Mouse (Mus musculus) Muller cell, postnatal 12 days (primary cell): ENCODE data around the gene Ralgapa2.

Source experiments
- DNase-seq: peaks from one replicate; pipeline ENCODE4 v3.0.0-alpha.2; 2015; ENCODE audit errors: inconsistent ontology term

Ralgapa2 gene

DNA sequence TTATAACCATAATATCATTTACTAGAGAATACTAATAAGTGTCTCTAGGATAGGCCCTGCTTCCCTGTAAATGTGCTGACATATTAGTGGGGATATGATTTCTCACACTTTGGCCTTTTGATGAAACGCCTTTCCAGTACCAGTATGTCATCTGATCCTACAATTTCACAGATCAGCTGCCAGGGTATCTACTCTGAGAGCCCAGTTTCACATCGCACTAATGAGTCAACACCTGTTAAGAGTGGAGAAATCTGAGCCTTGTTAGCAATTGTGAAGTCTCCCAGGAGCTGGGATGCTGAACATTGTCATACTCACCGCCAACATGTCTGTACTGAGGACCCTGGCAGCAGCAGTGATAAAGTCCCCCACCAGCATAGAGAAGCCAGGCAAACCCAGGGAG lies 151.1 kb downstream of the Ralgapa2 start:
- no peak for DNase-seq

DNA sequence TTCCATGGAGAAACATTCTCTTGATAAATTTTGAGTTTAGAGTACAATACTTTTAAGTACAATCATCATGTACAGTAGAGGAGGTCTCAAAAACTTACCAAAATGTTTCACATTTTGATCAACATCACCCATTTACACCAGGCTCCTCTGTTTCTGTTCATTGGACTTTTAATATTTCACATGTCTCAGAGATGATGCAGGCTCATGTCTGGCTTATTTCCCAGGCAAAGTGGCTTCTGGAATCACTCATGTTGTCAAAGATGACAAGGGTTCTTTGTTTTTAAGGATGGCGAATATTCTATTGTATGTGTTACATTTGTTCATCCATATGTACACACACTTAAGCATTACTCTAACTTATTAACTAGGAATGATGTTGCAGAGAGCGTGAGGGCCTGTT lies 152.5 kb downstream of the Ralgapa2 start:
- DNase-seq = peak; percentile 63

DNA sequence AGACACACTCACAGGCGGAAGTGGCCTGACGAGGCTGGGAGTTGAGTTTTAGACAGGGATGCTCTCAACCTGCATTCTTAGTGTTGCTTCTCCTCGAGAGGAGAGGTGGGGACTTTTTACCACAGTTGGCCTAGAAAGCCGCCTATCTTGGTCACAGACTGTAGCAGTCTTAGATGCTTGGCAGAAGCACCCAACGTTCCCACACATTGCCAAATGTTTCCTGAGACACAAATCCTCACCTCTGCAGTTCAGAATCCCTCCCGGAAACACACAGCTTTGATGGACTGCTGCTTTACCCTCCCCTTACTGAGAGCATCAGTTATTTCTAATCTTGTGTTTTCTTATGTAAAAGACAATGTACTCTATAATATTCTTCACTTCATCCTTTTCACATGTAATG lies 155.6 kb downstream of the Ralgapa2 start:
- no peak for DNase-seq

DNA sequence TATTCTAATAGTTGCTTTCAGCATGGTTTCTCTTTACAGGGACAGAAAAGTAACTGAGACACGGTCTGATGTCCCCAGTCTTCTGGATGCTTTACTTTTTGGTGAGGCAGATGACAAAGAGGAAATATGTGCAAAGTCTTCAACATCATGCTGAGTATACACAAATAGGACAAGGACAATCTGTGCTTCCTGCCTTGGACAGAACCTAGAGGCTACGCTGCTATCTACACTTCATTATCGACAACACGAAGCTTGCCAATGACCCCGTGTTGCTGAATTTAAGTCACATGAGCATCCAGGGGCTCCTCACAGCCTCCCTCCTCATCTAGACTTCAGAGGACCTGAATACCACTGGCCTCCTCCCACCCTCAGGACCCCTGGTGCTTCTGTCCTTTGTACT lies 161.9 kb downstream of the Ralgapa2 start:
- no peak for DNase-seq

DNA sequence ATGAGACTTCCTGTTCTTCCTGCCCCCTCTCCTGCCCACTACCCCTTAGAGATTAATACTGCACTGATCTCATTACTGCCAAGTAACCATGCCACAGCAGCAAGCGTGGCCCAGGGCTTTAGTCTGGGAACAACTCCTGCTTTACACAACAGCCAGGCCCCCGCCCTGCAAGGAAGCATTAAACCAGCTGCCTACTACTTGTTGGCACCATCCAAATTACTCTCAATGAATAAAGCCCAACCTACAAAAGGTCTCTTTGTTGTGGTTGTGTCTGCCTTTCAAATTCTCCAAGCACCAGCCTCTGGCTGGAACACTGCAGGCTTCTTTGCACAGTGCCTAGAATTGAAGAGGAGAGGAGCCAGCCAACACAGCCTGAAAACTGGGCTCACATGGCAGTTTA lies 164.2 kb downstream of the Ralgapa2 start:
- DNase-seq = peak; percentile 69

DNA sequence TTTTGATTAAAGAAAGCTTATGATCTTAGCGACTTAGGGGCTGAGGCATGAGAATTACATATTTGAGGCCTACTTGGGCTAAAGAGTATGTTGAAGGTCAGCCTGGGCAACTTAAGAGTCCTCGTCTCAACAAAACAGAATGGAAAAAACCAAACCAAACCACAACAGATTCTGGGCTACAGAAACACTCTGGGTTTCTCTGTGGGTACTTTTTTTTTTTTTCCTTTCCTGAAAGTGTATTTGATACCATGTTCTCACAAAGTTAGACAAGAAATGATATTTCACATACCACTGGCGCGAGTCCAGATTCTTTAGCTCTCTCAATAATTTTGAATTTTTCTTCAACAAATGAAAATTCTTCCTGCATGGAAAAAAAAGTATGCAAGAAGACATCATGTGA lies 172.1 kb downstream of the Ralgapa2 start:
- DNase-seq = no peak

DNA sequence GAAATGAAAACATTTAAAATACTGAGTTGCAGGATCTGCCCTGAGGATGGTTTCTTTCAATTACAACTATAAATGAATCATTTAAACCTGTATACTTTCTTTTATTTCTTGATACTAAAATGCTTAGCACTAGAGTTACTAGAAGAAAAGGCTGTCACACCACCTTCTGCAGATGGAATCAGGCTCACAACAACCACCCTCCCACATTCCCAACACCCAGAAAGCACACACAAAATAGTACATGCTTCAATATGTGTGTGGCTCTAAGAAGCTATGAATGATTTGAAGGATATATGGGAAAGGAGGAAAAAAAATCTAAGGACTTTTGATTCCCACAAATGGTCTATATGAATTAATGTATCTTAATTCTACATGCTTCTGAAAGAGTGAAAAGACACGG lies 174.6 kb downstream of the Ralgapa2 start:
- no peak for DNase-seq

DNA sequence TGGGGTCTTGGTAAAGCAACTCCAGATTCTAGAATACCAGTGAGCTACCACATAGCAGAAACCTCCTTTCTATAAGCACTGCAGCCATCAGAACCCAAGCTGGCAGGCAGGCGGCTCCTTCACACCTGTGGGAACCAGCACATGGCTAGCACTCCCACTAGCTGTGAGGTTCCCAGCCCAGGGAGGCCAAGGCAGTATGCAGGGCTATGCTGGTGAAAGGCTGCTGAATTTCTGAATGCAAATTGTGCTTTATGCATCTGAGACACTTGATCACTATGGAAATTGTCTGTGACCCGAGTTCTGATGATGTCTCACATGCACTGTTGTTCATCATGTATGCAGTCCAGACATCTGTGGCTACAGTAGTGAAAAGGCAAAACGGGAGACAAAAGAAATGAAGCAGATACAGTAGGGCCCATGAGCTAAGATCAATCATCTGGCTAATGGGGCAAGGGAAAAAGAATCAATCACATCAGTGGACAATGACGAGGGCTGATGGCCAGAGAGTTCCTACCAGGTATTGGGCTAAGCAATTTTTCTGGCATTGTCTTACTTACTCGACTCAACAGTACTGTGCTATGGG lies 180.2 kb downstream of the Ralgapa2 start:
- DNase-seq = no peak

DNA sequence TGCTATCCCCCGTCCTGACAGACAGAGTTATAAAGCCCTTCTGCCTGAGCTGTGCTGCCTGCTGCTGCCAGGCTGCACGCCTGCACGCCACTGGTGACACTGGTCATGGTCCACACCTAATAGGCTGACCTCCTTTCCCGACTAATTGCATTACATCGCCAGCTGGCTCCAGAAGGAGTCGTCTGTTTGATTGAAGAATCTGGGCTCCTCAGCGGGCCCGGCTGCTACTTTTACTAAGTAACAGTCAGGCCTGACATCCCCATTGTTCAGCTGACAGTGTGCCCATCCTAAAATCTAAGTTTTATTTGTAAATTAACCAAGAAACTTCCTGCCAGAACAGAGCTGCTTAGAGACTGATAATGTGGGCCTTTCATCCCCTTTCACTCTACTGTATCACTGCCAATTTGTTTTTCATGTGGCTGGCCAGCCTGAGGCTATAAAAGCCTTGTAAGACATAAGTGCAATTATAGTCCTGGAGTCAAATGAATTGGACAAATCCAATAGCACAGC lies 181.3 kb downstream of the Ralgapa2 start:
- DNase-seq = peak; percentile 95

DNA sequence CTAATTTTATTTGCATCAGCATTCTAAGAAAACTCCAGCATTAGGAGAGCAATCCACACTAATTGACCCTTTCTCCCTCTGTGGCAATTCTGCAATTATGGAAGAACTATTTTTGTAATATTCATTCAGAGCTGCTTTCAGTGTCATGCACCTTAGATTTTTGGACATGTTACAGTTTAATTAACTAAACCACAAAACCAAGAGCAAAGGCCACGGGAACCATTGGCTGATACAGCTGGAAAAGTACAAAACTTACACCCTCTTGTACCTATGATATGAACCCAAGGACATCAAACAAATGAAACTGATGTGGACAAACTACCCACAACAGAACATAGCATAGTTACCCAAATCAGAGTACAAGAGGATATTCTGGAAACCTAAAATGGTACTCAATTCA lies 182.0 kb downstream of the Ralgapa2 start:
- peak; percentile 73 for DNase-seq

DNA sequence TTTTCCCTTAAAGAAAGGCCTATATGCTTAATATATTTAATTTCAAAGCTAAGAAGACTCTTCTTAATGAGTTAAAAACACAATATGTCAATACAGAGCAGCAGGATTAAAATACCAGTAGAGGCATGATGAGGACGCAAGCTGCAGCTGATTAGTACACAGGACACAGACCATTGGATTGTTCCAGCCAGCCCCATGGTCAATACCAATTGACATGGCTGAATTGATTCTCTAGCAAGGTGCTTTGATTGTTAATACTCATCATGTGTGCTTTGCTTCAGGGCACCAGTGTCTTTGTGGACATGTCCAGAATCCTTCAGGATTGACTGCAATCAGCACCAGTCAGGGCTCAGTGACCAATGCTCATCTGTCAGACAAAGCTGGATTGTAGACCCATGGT lies 185.5 kb downstream of the Ralgapa2 start:
- no peak for DNase-seq

DNA sequence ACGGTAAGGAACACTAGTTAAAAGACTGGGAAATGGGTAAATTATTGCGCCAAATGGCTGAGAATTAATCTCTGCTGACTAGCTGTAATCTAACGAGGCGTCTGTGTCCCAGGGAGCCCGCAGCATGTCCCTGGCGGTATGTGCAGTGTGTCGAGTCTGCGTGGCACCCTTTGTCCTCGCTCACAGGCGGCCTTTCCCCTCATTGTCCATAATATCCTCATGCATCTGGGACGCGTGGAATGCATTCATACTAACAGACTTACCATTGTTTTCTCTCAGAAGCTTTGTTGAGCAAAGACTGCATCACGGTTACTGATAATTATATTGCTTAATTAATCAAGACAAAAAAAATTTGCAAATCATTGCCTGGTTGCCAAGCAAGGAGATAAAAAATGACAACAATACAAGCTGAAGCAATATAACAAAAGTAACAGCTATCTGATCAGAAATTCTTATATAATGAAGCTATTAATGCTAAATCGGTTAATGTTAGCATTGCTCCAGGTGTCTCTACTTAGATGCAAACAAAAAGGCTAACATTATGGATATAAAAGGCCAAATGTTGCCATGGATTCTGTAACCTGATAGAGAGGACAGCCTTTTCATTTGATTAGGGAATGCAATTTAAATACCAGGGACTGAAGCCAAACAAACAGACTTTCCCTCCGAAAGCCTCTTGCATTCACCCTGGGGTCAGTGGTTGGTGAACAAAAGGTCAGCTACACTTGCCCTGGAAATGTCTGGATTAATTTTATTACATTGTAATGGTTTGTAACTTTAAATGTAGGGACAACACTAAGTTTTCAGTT lies 187.0 kb downstream of the Ralgapa2 start:
- DNase-seq = peak; percentile 95

DNA sequence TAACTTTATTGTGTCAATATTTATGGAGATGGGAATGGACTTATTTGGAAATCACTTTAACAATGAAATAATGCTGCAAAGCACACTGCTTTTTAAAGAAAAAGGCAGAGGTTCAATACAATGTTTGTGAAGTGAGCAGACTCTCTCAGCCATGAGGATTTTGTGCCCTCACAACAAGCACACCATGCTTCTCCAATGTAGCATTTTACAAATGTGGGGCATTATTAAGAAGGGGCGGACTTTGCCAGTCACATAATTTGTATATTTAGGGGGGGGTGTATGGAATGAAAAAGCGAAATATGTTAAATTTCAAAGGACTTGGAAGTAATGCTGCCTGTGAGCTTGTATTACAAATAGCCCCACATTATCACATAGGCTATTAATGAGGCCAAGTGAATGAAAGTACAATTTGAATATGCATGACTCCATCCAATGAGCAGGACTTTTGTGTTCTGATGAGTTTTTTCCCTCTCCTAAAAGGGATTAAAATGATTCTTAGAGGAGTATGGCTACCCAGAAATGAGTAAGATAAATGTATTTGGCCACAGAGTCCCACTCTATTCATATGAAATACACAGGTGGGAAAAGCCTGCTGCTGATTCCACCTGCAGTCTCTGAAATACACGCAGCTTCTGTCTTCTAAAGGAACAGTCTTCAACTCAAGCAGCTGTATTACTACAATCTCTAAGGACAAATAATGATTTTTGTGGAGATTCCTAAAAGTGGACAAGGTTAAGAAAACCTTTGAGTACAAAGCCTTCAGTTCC lies 187.8 kb downstream of the Ralgapa2 start:
- peak; percentile 69 for DNase-seq

DNA sequence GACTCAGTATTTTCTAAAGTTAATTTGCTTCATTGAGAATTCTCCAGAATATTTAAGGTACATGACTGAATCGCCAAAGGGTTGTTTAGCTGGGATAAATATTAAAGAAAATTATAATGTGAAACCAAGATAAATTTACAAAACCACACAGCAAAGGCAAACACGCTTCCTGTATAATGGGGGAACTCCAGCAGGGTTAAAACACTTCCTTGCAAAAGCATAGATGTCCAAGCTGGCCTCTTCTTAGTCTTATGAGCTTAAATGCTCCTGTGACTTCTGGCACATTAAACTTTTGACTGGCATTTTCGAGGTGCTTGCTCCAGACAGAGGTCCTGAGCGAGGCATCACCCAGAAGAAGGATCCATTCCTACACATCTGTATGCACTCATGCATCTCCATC lies 188.6 kb downstream of the Ralgapa2 start:
- no peak for DNase-seq

DNA sequence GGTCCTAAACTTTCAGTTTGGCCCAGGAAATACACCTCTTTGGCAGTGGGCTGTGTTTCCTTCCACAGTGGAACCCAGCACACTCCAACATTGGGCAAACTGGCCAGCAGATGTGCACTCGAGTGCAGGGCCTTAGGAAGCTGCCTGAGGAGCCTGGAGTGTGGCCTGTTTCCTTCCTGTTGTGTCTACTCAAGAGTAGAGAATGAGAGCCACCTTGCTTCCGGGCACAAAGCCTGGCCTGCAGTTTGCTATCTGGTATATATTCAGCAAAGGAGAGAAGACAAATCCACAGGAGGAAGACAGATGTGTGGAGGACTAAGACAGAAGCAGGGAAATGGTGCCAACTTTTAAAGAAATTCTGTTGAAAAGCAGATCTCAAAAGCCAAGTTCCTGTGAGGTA lies 189.4 kb downstream of the Ralgapa2 start:
- DNase-seq = no peak

DNA sequence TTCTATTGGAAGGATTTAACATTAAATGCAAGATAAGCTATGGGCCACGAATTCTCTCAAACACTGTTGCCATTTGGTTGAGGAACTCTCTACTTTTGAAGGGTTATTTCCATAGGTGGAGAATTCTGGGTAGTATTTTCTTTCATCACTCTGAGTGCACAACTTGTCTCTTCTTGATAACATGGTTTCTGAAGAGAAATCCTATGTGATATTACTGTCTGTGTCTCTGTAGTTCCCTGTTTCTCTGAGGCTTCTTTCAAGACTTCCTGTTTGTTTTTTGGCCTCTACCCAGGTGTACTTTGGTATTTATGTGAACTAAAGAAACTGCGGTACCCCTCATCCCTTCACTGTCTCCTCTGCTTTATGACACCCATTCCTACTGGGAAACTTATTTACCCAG lies 190.1 kb downstream of the Ralgapa2 start:
- no peak for DNase-seq

DNA sequence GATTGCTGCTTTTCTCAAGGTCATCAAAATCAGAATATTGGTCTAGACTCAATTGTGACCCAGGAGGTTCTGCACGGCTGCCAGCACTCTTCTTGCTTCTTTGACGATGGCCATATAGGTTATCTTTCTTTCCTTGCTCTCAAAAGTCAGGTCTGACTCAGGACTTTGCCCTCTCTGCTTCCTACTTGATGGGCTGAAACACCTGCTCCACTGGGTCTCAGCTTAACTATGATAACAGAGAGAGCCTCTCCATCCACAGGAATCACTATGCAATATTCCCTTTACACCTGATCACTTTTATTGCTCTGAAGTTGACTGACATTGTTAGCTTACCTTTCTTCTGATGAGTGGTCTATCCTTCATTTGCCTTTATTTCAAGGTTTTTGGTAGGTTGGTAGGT lies 191.5 kb downstream of the Ralgapa2 start:
- DNase-seq = no peak

DNA sequence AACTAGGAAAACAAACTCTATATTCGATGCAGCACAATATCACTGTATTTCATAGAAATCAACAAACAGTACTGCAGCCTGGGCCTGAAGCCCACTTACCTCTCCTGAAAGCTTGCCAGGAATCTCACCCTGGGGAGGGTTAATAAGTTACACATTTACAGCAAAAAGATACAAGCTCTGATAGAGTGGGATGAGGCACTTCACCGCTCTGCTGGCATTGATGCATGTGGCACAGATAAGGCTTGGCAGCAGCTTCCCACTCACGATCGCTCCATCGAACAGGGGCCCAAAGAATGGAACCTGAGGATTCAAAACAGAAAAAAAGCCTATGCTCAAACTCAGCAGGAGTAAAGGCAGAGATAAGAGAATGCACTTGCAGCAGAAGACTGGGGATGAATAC lies 197.4 kb downstream of the Ralgapa2 start:
- DNase-seq = no peak

DNA sequence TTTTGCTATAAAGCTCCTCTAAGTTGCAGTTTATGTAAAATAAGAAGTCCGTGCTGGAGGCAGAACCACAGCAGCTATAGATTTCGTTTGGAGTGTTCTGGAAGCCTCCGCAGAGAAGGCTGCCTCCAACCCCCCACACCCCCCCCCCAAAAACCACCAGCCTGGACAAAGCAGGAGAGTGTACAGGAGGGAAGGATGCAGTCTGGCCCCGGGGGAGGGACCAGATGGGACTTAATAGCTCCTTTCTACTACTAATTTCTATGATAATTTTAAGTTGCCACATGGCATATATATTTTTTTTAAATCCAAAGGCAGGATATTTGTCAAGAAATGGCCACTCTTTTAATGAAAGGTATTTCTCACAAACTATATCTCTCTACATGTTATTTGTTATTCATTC lies 198.3 kb downstream of the Ralgapa2 start:
- no peak for DNase-seq

DNA sequence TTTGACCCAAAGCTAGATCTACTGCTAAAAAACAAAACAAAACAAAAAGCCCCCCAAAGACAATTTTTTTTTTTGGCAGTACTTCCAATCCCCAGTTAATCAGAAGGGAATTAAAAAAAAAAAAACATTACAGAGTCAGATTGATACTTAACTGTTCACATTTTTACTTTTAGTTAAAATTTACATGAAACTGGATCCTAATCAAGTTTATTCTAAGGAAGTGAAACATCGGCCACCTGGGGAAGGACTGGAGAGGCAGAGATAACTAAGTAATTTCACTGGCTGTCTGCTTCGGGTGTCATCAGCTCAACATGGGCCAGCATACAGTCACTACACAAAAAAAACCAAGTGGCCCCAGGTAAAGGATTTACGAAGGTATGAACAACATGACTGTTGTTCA lies 201.4 kb downstream of the Ralgapa2 start:
- no peak for DNase-seq

DNA sequence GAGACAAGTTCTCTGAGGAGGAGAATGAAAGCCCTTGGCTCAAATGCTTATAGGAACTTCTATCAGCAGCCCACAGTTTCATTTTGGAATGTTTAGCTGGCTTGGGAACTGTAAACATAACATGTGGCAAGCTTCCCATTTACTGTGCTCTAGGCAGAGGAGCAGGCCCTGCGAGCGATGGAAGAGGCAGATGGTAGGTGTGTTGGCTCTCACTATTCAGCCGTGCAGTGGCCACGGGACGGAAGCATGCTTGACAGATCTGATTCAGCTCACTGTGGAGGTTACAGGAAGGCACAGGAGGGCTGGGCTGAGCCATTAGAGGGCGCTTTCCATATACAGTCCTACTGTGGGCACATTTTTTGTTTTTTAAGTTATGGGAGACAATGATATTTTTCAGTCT lies 201.9 kb downstream of the Ralgapa2 start:
- DNase-seq = no peak

DNA sequence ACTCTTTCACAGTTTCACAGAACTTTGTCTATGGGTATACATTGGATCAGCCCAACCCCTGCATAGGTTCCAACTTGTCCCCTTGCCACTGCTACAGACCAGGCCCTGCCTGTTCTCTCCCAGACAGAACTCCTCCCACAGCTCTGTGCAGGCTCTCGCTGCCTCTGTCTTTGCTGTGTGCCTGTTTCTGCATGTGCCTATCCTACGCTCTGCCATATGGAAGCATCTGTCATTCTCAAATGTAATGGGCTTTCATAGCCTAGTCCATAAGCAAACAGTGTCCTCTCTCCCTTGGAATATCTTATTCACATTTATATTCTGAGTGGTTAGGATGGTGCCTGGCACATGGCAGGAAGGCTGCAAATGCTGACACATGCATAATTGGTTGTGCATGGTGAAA lies 202.7 kb downstream of the Ralgapa2 start:
- no peak for DNase-seq

DNA sequence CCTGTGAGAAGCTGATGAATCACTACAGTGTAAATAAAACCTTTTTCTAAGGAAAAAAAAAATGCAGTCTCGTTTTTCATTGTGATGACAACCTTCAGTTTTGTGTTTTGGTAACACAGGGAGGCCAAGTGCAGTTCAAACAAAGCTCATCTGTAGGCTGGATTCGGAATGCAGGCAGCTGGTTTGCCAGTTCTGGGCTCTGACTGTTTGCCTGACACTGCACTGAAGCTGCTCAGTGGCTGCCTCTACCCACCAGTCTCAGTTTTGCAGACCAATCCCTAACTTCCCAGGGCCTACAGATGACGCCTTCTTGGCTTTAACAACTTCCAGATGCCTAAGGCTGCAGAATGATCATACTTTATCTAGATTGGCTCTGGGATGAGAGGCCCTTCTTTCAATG lies 205.1 kb downstream of the Ralgapa2 start:
- peak; percentile 69 for DNase-seq
